Mouse (Mus musculus) brain, embryonic 18.5 days (tissue): ENCODE data around the gene Lexm.

ENCODE experiments used
- DNase-seq: peaks from one replicate; pipeline ENCODE4 v3.0.0-alpha.2; 2012; ENCODE audit warnings: low read depth, low spot score

The Lexm gene

DNA sequence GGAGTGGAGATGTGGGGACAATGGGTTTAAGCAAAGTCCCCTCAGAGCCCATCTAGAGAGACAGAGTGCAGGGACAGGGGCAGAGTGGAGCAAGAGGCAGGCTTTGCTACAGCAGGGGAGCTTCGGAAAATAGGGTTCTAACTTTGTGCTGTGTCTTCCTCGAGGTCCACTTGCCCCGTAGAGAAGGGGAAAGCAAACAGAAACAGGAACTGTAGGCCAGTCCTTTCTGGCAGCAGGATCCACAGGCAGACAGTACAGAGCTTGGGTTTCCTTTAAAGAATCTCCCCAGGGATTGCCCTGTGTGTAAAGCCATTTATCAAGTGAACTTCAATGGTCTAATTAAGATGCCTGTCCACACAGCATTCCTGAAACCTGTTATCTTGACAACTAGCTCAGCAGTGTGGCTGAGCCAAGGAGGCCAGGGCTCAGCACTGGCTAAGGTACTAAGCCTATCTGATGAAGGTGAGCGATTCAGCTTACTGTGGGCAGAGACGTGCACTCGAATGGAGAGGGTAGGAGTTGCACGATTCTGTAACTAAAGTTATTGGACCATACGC, 71.1 kb downstream of the Lexm start:
- DNase-seq: no peak

DNA sequence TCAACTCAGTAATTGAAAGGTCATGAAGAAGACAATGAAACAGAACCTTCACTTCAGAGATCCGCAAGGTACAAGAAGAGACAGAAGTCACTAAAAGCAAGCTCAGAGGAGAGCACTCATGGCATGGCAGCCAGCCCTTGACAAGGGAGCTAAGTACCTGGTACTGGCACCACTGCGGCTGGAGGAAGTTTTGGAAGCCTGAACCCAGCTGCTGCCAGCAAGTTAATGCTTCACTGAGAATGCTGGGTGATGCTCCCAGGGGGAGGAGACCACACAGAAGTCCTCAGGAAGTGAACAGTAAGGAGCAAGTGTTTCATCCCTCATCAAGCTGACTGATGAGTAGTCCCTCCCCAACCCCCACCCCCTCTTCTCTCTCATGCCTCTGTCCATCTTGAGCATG, 74.8 kb downstream of the Lexm start:
- DNase-seq: no peak

DNA sequence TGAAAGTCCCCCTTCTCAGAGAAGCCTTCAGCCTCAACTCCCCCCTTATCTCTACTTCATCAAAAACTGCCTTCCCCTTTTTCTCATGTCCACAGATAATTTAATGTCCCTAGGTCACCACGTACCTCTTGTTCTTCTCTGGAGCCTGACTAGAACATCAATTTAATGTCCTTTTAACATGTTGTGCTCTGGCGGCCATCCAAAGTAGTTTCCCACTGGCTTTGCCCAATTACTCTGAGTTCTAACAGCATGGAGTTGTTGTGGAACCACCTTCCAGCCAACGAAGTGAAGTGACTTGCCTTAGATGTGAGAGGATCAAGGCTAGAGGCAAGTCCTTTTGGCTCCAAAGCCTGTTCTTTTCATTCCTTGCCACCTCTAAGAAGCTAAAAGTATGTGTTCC, 75.5 kb downstream of the Lexm start:
- DNase-seq: no peak
